Mouse (Mus musculus): Measurements from ENCODE around the gene Klc4.

GRCm38 (mm10) chr17:46600569-46600968 is 45.3 kb downstream of the Klc4 start:
- TF ChIP-seq CTCF (IDR thresholded peaks at IDR 0.05; ENCODE audit: borderline replicate concordance, control insufficient read depth, extremely low read depth, insufficient read depth, low read length, poor library complexity) (no peak), POLR2A (IDR thresholded peaks at IDR 0.05; ENCODE audit: control insufficient read depth, extremely low read depth, insufficient read depth, low read length, poor library complexity) (no peak)
